Mouse (Mus musculus): Measurements from ENCODE around the gene Caly. TPM values are rescaled to one million over a fixed set of nuclear protein-coding genes. Genes with fewer than 3 reads are reported as not detected.

Caly gene
- 10 to 100 TPM in 2 of 4 experiments, 1 to 10 TPM in 2; 5.8 to 13.8 (median 11.0) TPM for total RNA-seq (2022)

DNA sequence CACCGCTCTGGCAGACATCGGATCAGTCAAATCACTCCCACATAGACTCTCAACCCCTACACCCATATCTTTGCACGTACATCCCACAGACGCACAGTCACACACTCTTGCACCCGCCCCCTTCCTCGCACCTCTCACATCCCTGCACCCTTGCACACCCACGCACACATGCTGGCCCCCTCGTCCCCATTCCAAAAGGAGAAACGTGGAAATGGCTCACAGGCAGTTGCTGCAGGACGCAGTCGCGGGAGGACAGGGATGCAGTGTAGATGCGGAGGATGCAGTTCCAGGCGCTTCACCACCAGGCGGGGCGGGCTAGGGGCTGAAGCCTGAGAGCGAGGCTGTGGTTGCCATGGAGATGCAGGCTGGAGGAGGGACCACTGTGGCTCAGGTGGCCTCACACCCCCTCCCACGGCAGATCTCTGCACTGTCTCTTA is at the start of gene Caly:
Gene Caly, minus strand, starts transcription at position 307 of the 437 bp plus-strand sequence.
- no peak for DNase-seq

- no peak for DNase-seq
Measured at GRCm38 (mm10) chr7:140127911-140128310, 45.6 kb upstream of the Caly start.

DNA sequence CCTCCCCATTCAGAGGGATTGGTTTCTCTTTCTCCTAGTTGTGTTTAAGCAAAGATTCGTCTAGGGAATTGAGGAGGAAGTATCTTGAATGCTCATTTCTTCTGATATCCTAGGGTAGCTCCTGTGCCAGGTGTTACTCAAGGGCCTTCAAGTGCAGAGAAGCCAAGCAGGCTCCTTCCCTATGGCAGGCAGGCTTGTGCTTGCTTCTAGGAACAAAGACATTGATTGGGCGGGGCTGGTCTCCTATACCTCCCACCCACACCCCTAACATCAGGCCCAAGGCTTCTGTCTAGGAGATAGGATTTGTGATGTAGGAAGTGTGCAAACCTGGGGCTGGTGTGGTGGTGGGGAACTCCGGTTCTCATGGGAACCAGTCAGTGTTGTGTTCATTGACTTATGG is 44.6 kb upstream of the Caly start:
- DNase-seq = no peak

DNA sequence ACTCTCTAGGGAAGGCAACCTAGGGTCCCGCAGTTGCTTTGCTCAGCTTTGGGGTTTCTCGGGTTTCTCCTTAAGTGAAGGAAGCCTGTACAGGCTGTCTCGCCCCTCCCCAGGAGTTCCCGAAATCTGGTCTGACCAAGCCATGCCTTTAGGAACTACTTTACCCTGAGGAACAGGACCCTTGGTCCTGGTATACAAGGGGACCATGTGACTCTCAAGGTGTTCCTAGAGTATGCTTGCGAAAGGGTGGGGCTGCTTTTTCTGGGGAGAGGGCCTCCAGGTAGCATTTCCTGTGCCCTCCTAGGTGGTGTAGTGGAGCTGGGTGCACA is 43.6 kb upstream of the Caly start:
- no peak for DNase-seq

DNA sequence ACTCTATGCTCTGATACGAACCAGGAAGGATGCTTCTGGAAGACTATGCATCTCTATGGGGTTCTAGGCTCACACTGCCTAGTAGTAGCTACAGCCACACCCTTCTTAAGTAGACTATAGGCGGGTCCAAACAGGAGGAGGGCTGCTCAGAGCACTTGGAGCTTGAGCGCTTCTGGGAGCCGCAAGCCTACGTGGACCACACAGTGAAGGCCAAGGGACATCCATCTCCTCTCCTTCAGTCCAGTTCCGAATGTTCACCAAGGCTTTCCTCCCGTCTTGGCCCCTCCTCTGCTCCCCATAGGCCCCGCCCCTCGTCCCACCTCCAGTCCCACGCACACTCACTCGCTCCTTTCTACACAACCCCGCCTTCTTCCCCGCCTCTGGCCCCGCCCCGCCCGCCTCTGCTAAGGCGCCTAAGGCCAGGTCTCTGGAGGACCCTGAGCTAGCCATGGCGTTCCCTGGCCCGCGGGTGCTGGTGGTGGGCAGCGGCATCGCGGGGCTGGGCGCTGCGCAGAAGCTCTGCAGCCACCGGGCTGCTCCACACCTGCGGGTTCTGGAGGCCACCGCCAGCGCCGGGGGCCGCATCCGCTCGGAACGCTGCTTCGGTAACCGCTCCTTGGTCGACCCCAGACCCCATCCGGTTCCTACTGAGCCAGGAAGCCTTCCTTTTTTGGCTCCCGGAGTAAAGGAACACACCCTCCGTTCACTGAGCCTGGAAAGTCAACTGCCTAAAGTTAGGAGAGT is 43.1 kb upstream of the Caly start:
- DNase-seq = peak; percentile 93

GRCm38 (mm10) chr7:140124382-140124781 is 42.0 kb upstream of the Caly start:
- no peak for DNase-seq

DNA sequence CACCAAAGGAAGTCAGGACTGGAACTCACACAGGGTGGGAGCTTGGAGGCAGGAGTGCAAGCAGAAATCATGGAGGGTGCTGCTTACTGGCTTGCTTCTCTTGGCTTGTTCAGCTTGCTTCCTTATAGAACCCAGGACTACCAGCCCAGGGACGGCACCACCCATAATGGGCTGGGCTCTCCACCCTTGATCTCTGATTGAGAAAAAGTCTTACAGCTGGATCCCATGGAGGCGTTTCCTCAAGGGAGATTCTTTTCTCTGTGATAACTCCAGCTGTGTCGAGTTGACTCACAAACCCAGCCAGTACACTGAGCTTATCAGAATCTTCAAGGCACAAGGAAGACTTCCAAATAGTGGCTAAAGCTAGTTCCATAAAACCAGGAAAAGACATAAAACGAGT is 40.4 kb upstream of the Caly start:
- DNase-seq = no peak

DNA sequence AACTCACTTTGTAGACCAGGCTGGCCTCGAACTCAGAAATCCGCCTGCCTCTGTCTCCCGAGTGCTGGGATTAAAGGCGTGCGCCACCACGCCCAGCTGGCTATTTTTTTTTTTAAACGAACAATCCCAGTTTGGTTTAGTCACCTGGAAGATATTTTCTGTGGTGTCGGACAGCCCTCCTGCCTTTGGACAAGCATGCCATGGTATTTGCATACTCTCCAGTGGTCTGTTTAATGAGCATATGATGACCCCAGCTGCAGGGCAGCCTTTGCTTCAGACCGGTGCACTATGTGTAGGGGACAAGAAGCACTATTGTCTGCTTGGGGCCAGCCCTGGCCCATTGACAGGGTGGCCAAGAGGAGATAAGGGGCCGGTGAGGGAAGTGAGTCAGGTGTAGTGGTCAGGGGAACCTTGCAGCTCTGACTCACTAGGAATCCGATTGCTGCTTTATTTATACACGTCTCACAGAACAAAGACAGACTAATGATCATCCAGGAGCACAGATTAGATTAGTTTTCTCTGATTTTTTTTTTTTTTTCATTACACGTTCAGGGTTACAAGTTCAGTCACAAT is 39.1 kb upstream of the Caly start:
- DNase-seq = no peak

DNA sequence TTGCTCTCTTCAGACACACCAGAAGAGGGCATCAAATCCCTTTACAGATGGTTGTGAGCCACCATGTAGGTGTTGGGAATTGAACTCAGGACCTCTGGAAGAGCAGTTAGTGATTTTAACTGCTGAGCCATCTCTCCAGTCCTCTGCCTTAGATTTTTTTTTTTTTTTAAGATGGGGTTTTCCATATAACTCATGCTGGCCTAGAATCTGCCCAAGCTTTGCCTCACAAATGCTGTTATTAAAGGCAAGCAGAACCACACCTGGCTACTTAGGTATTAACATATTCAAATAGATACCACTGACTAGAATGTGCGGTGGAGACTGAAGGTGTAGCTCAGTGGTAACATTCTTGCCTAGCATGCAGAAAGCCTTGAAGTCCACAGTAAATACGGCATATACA is 38.1 kb upstream of the Caly start:
- no peak for DNase-seq

DNA sequence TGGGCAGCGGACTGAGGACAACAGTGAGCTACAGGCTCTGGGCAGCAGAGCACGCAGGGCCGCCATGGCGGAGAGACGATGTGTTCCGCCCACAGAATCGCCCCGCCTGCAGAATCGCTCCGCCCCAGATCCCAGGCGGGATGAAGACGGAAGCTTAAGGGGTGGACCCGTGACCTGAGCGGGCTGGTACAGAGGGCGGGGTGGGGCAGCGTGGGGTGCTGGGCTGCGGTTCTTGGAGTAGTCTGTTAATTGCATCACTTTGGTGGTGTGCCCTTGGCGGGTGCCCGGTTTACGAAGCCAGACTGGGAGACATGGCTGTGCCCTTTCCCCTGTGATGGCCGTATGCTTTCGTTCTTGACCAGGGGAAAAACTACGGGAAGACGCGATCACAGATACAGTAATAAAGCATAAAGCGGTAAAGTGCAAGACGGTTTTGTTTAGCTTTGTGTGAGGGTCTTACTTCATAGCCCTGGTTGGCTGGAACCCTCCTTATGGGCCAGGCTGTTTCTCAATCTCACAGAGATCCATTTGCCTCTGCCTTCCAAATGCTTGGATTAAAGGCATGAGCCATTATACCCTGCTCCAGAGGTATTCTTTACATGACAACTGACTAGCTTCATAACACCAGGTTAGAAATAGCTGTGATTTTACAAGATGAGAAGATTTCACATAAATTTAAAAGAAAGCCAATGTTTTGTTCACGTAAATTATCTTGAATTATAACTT is 34.1 kb upstream of the Caly start, which contains the start of gene Echs1:
Gene Echs1, minus strand, starts transcription at position 148 of the 726 bp plus-strand sequence.
- DNase-seq = peak; percentile 93

DNA sequence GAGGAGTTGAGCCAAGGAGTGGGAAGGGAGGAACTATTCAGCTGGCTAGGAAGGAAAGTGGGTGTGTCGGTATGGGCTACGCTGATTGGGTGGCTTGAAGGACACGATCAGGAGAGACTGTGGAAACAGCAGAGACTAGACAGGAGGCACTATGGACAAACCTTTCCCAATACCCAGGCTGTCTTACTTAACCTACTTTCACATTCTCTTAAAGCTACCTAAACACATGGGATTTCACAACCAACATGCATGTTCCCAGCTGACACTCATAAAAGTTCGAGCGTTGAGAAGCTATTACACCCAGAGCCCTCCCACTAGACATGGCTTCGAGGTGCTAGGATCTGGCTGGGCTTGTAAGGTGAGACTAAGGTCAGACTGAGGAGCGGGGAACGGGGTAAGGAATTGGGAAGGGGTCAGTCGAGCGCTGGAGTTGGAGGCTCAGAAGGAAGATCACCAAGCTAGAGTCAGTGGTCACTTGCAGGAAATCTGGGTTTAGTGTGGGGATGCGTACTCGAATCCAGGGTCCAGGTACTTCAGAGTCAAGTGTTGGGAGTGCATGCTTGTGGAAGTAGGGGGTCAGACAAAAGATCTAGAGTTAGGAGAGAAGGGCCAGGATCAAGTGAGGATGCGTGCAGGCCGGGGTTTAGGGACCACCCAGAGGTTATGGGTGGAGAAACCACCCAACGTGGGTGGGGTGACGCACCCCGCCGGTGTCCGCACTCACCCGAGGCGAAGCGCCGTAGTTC is 33.4 kb upstream of the Caly start, which contains the start of gene Paox:
Gene Paox, plus strand, starts transcription at position 217 of the 746 bp plus-strand sequence.
- peak; percentile 78 for DNase-seq

DNA sequence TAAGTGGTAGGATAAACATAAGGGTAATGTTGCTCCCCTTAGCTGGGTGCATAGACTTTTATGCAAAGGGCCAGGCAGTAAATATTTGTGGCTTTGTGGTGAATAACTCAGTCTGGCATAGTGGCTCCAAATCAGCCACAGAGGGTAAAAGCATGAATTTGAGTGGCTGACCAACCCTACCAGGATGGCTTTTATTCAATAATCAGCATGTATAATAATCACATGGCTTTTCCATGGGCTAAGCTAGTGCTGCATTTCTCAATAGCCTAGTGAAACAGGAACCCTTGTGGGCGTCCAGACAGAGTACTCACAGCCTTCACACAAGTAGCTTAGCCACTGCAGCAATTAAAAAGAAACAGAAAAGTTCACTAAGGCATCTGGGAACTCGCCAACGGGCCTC is 29.6 kb upstream of the Caly start:
- no peak for DNase-seq

- DNase-seq = peak; percentile 70
Measured at GRCm38 (mm10) chr7:140104009-140104408, 21.7 kb upstream of the Caly start.

DNA sequence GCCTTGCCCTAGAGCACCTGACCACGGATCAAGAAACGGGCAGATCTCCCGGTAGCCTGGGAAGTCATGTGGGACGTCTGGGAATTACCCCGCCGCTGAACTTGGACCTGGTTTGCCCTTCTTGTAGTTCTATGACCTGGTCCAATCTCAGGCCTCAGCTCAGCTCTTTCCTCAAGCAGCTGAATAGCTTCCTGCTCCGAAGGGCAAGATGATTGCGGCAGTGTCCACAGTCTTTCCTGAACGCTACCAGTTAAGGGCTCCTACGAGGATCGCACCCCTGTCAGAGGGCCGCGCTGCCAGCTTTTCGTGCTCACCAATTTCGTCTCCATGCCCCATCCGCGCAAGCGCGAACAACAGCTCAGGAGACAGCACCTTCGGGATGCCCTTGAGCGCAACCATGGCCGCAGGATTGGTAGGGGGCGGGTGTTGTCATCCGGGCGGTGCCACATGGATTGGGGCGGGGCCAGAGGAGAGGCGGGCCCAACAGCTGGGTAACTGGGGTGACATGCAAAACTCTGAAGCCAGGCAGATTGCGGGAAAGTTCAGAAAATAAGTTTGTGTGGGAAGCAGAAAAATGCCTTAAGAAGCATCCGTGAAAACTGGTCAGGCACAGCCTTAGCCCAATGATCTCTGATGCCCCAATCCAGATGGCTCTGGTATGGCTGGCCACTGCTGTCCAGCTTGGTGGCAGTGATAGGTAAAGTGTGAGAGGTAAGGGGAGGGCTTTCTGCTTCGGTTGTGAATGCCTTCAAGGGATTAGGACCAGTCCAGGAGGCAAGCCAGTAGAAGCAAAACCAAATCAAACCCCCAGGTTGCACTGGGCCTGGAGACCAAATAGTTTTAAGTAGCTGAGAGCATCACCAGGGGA is 19.9 kb upstream of the Caly start, which contains the start of gene Fuom:
Gene Fuom, minus strand, starts transcription at position 449 of the 868 bp plus-strand sequence.
- DNase-seq = peak; percentile 94

DNA sequence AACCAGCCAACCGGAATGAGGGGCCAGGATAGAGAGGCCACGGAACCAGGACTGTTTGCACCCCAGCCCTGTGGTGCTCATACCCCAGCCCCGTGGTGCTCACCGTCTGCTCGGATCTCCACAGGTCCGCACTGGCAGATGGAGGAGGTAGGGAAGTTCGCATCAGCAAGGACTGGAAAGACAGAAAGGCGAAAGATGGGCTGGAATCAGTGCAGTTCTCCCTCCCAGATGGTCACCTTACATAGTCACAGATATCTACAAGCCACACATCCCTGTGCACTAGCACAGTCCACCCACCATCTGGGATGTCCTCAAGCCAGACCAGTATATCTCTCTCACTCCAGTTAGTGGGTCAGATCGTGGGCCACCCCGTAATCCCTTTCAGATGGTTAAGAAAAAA is 19.1 kb upstream of the Caly start:
- DNase-seq = no peak

DNA sequence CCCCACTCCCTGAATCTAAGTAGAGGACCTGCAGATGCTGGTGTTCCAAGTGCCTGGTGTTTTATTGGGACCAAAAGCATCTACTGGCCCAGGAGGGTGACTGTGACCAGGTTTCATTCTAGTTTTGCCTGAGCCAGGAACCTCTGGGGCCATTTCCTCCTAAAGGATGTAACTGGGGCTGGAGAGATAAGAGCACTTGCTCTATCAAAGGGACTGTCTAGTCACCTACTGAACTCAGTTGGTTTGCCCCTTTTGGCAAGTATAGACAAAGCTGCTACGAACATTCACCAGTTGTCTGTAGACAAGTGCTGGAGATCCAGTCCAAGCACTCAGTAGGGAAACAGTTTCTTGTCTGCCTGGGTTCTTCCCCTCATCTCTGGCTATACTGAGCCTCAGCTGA is 16.1 kb upstream of the Caly start:
- no peak for DNase-seq

DNA sequence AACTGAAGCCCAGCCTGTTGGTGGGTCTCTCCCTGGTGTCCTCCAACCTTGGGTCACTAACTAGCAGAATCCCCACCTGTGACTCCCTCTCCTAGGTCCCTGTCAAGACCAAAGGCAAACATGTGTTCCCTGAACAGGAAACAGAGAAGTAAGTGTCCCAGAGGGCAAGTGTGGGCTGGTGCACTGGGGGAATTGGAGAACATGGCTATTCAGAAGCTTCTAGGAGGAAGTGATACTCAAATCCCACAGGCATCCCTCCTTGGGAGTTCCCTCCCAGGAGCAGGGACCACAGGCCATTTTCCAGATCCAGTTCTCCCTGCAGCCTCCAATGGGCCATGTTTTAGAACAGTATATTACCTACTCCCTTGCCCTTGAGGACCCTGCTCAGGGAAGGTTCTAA is 13.7 kb upstream of the Caly start:
- no peak for DNase-seq

DNA sequence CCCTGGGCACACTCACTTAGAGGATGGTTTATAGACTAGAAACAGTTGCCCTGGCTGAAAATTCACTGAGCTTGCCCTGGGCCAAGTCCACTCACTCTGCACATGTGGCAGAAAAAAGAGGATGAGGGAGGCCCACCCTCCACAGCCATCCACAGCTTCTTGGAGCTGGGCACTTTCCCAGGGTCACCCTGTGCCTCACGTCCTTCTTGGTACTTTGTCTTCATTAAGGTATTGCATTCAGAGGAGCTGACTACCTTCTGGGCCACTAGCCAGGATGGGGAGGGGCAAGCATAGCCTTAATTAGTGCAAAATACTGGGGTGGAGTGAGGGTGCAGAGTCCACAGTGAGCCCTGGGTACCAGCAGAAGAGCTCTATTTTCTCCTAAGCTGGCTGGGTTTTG is 13.2 kb upstream of the Caly start:
- no peak for DNase-seq

DNA sequence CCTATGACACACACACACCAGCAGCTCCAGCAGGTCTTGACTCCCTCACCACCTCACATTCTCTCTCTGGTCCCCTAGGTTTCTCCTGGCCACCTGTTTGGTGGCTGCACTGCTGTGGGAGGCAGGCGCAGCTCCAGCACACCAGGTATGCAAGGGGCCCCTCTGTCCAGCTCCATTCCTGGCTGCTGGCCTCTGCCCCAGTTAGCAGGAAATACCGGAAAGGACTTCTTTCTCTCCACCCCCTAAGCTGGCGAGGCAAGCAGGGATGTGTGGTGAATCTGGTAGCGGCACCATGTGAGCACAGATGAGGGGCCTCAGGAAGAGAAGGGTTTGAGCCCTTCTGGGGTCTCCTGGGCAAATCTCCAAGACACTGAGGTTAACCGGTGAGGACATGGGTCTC is 12.6 kb upstream of the Caly start:
- no peak for DNase-seq

DNA sequence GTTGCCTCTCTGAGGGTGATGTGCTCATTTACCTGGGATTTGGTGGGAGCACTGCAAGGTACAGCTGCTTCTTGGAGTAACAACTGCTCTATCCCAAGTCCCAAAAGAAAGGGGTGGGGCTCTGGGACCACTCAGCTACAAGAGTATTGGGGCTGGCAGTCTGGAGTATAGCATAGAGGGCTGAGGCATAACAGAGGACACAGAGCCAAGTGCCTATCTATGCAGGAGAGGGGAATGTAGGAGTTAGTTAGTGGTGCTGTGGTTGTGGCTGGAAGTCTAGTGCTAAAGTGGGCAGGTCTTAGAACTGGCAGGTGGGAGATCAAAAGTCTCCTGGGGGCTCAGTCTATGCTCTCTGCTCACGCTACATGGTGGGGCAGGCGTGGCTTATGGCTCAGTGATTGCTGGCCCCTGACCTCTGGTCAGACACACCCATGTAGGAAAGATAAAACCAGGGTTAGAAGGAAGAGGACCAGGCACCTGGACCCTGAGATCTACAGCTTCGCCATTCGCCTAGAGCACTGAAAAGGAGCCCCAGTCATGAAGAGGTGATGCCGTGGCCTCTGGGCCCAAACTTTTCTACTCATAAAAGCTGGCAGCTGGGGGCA is 10.7 kb upstream of the Caly start, which contains the start of gene Prap1:
Gene Prap1, plus strand, starts transcription at position 472 of the 605 bp plus-strand sequence.
- DNase-seq = no peak

DNA sequence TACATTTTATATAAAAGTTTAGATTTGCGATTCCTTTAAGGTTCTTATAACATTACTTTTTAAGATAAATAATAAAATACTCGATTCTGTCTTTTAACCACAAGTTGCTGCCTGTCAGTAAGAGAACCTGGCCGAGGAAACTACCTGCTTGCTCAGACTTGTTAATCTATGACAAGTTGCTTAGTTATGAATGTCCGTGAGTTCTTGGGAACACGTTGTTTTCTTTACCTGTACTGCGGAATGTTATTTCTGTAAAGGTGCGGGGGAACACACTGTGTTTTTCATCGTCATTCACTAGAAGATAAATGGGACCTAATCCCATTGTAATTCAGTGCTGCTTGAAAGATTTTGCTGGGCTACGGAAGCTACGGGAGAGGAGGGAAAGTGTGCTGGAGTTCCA is 8.3 kb upstream of the Caly start:
- DNase-seq = no peak

Measured in adrenal gland, adult 8-10 months (tissue).